Mouse (Mus musculus) small intestine, adult 2 months (tissue): ENCODE measurements around the gene Eva1b. TPM values are rescaled to one million over a fixed set of nuclear protein-coding genes. Genes with fewer than 3 reads are reported as not detected.

Experiments used
- H3K27ac ChIP-seq: fragments of 200-500 bp; 2 replicates; pipeline ENCODE4 v1.5.1; 2012; ENCODE audit warnings: low read depth, low read length, control low read depth, inconsistent platforms; ENCODE audit not compliant: insufficient read depth
- H3K27me3 ChIP-seq: fragments of 200-500 bp; 2 replicates; pipeline ENCODE4 v1.6.1; 2012; ENCODE audit warnings: mild to moderate bottlenecking, moderate library complexity, low read length, inconsistent platforms; ENCODE audit not compliant: control insufficient read depth, insufficient read depth
- H3K36me3 ChIP-seq: fragments of 200-500 bp; 2 replicates; pipeline ENCODE4 v1.6.1; 2012; ENCODE audit warnings: mild to moderate bottlenecking, low read length, control low read depth, inconsistent platforms; ENCODE audit not compliant: control insufficient read depth, insufficient read depth
- H3K4me1 ChIP-seq: fragments of 200-500 bp; 2 replicates; pipeline ENCODE4 v1.6.1; 2012; ENCODE audit warnings: low read length, inconsistent platforms, mixed read lengths; ENCODE audit not compliant: control insufficient read depth, insufficient read depth, insufficient read length
- H3K4me3 ChIP-seq: fragments of 200-500 bp; 2 replicates; pipeline ENCODE4 v1.5.1; 2012; ENCODE audit warnings: low read depth, mild to moderate bottlenecking, control low read depth, inconsistent platforms, low read length, moderate library complexity
- CTCF ChIP-seq: fragments of 200-500 bp; IDR thresholded peaks from 2 replicates; pipeline ENCODE4 v1.5.1; 2012; ENCODE audit warnings: low read depth, mild to moderate bottlenecking, control low read depth, inconsistent platforms, low read length, moderate library complexity, mixed read lengths; ENCODE audit not compliant: insufficient replicate concordance, insufficient read length; ENCODE audit errors: extremely low read depth
- POLR2A ChIP-seq: fragments of 200-500 bp; IDR thresholded peaks from 2 replicates; pipeline ENCODE4 v1.6.1; 2012; ENCODE audit warnings: low read depth, mild to moderate bottlenecking, control low read depth, inconsistent platforms, low read length, moderate library complexity
- WGBS: fragments of 180-500 bp; shearing (Covaris S2); methylation state at CpG from one replicate; pipeline ENCODE4 v1.1.7; 2018; 5-methylcytosine and 5-hydroxymethylcytosine counted together
- polyA plus RNA-seq: library from polyadenylated mRNA; depleted of rRNA; stranded (reverse); fragments of >200 nt; gene quantifications from 2 replicates; pipeline ENCODE4 v1.2.3, GENCODE M21; 2012

Gene Eva1b
- polyA plus RNA-seq, 1 experiment: 54.3 TPM

- H3K27me3 ChIP-seq: no peaks in the 10 kb centered on the region
- peak overlapping the region; percentile 79 for H3K27ac ChIP-seq
- H3K4me3 ChIP-seq: peak overlapping the region; percentile 76
- under 1% methylated on average over 34 of the region's 34 CpGs for WGBS
- TF ChIP-seq POLR2A (0 out of 2 replicates have a peak, but pooled peaks have one; percentile 33), CTCF (no peak)
- no peaks in the 10 kb centered on the region for H3K36me3 ChIP-seq
- H3K4me1 ChIP-seq: peaks cover 31% of the 10 kb centered on the region
These were observed 43.1 kb upstream of the Eva1b start for GRCm38 (mm10) chr4:126104261-126105075.

GRCm38 (mm10) chr4:126105131-126105783, 42.3 kb upstream of the Eva1b start:
- Histone ChIP-seq H3K4me3 (no peak overlapping the region; the same call in 1 of the 2 replicates), H3K27ac (peak overlapping the region; percentile 79), H3K4me1 (peaks cover 36% of the 10 kb centered on the region), H3K36me3 (no peaks in the 10 kb centered on the region), H3K27me3 (no peaks in the 10 kb centered on the region)
- TF ChIP-seq CTCF (no peak), POLR2A (no peak)
- WGBS: 47% methylated on average over 7 of the region's 7 CpGs

- H3K4me3 ChIP-seq: no peak overlapping the region
- H3K4me1 ChIP-seq: peaks cover 34% of the 10 kb centered on the region
- TF ChIP-seq CTCF (no peak), POLR2A (no peak)
- 42% methylated on average over 8 of the region's 8 CpGs for WGBS
- H3K36me3 ChIP-seq: no peaks in the 10 kb centered on the region
- no peaks in the 10 kb centered on the region for H3K27me3 ChIP-seq
- 0 out of 2 replicates have a peak overlapping the region, but pooled peaks have one; percentile 43 for H3K27ac ChIP-seq
These were observed 39.3 kb upstream of the Eva1b start for GRCm38 (mm10) chr4:126108061-126108740.

- Histone ChIP-seq H3K27me3 (no peaks in the 10 kb centered on the region), H3K27ac (peak overlapping the region; percentile 91), H3K4me3 (0 out of 2 replicates have a peak overlapping the region, but pooled peaks have one; percentile 1), H3K36me3 (no peaks in the 10 kb centered on the region), H3K4me1 (peaks cover 38% of the 10 kb centered on the region)
- 65% methylated on average over 10 of the region's 10 CpGs for WGBS
- TF ChIP-seq CTCF (no peak), POLR2A (no peak)
These were observed 37.8 kb upstream of the Eva1b start for GRCm38 (mm10) chr4:126109613-126110373.

- H3K27me3 ChIP-seq: no peaks in the 10 kb centered on the region
- 19% methylated on average over 12 of the region's 12 CpGs for WGBS
- peak; percentile 22; the same call in 1 of the 2 replicates for TF ChIP-seq CTCF
- TF ChIP-seq POLR2A: no peak
- peak overlapping the region; percentile 1; the same call in 1 of the 2 replicates for H3K4me3 ChIP-seq
- peaks cover 3% of the 10 kb centered on the region; the same call in 1 of the 2 replicates for H3K36me3 ChIP-seq
- peak overlapping the region; percentile 91 for H3K27ac ChIP-seq
- H3K4me1 ChIP-seq: peaks cover 33% of the 10 kb centered on the region
These were observed 37.0 kb upstream of the Eva1b start for GRCm38 (mm10) chr4:126110374-126111152.

GRCm38 (mm10) chr4:126111153-126111549, 36.4 kb upstream of the Eva1b start:
- WGBS: 29% methylated on average over 7 of the region's 7 CpGs
- Histone ChIP-seq H3K27me3 (no peaks in the 10 kb centered on the region), H3K4me3 (no peak overlapping the region), H3K4me1 (peaks cover 33% of the 10 kb centered on the region), H3K36me3 (peaks cover 3% of the 10 kb centered on the region; the same call in 1 of the 2 replicates), H3K27ac (peak overlapping the region; percentile 91)
- no peak for TF ChIP-seq CTCF
- no peak for TF ChIP-seq POLR2A
